Mouse (Mus musculus) ES-CJ7 (cell line): Measurements from ENCODE around the gene Gm45015.
"Not testable (repeated sequence)": the region's sequence is repeated elsewhere in the genome, so short reads cannot be mapped to it uniquely, and the experiment has no call there.

Source experiments
- DNase-seq: peaks from one replicate; pipeline ENCODE4 v3.0.0; 2011; ENCODE audit warnings: low read depth, low spot score

Gm45015 gene

DNA sequence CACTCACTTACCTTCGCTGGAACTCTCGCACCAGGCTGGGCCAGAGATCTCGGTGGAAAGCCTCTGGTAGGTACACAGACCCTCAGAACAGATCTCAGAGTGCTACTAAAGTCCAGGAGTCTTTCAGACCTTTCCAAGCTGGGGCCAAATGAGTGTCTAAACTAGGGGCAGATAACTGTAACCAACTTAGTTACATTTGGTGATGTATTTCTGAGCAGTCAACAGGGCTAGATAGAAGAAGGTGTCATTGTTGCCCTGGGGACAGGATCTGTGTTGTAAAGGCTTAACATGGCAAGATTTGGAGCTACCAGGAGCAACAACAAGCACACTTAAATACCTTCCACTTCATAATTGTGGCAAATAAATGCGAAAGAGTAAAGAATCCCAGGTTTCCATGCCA, at the start of gene Gm45015:
TSS of gene Gm45015 (minus strand) at position 101 of the 400 bp plus-strand sequence.
- DNase-seq: no peak

DNA sequence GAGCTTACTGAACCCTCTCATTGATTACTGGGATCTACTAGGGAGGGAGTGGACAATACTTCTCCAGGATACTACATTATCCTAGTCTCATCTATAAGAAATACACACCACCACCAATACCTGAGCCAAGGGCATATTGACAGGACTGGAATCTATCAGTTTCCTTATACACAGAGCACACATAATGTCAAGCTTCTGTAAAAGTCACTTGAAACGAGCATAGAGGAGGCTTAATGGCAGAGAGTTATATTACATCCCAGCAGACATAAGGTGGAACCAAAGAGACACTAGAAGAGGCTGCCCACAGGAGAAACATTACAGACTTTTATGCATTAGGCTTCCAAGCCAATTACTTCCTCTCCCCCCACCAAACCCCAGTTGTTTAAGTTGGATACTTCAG, 48.3 kb upstream of the Gm45015 start:
- no peak for DNase-seq

- DNase-seq: no peak
Measured at GRCm38 (mm10) chrX:73384419-73384818, 47.8 kb upstream of the Gm45015 start.

- no peak for DNase-seq
Measured at GRCm38 (mm10) chrX:73363291-73363690, 26.7 kb upstream of the Gm45015 start.

- DNase-seq: no peak
Measured at GRCm38 (mm10) chrX:73356719-73357118, 20.1 kb upstream of the Gm45015 start.

DNA sequence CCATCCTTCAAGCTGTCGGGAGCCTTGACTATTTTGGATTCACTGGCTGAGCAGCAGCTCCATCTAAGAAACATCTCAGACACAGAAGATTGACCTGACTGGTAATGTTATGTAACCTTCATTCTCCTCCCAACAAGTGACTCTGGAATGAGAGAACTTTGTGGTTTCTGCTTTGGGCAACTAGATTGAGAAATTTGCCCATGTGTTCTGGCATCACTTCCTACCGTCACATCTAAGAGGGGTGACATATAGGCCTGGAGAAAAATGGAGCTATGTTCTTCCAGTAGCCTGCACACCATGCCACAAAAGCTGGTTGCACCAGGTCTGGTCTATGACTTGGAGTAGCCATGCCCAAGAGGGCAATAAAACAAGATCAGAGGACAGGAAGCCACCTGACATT, 19.5 kb upstream of the Gm45015 start:
- no peak for DNase-seq

DNA sequence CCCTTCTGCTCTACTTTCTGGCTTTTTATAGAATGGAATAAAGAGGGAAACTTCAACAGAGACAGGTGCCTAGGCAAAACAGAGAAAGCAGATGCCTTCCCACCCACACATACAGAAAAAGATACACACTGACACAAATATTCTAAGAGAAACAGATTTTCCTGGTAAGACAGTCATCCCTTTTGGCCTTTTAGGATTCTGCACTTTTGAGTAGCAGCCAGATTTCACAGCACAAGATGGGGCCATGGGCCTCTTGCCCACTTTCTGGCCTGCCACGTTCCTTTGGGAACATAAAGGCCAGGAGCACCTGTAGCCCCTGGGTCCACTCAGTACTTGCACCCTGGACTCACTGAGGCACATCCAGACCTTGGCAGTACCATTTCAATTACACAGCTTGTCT, 7.7 kb upstream of the Gm45015 start:
- DNase-seq: no peak

DNA sequence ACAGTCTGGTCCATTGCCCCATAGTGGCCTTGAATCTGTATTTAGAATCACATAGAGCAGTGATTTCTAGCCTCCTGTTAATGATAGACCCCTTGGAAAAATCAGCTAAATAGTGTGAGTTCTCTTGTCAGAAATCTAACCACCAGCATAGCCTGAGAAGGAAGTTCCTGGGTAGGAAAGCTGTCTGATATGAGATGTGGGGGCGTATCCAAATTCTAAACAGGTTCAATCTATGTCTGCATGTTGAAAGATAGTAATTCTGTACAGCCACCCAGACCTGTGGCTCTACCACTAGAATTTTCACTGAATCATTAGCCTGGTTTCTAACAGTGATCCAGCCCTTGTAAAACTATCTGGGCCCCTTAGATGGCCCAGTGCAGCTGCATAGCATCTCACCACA, 7.2 kb upstream of the Gm45015 start:
- DNase-seq: no peak

- peak; percentile 14 for DNase-seq
Measured at GRCm38 (mm10) chrX:73342941-73343735, 6.5 kb upstream of the Gm45015 start.

GRCm38 (mm10) chrX:73342483-73342895, 5.8 kb upstream of the Gm45015 start, which contains the start of gene Zfp275:
Gene Zfp275, plus strand, starts transcription at chrX:73342621.
- peak; percentile 62 for DNase-seq

GRCm38 (mm10) chrX:73342068-73342467, 5.4 kb upstream of the Gm45015 start:
- DNase-seq: no peak

GRCm38 (mm10) chrX:73341473-73341872, 4.8 kb upstream of the Gm45015 start:
- no peak for DNase-seq

GRCm38 (mm10) chrX:73333548-73333947, 3.1 kb downstream of the Gm45015 start:
- no peak for DNase-seq

DNA sequence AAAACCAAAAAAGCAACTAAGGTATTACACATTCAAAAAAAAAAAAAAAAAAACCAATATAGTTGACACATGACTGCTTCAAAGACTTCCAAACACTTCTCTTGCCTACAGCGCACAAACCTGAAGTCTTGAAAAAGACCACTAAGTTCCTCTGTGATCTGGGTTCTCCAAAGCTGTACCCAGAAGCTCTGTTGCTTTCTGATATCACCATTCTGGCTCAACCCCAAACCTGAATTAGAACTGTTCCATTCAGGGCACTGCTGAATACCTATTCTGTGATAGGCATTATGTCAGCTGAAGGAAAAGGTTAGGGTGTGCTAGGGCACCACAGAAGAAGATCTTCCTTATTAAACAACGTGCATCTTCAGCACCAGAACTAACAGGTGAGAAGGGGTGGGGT, 9.4 kb downstream of the Gm45015 start:
- DNase-seq: no peak

DNA sequence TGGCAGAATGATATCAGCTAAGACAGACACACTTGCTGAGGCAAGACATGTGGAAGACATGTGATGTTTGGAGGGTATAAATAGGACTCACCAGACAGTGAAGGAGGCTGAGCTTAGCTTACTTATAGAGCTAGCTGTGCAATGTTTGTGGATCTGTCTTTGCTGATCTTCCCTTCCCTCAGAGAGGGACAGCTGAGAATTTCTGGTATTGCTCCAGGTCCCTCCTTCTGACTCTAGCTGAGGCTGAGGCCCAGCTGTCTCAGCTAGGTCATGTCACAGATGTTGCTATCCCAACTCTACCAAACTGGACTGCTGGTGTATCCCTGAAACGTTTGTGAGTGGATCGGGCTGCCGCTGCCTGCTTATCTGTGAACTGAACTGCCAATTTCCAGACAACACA, 15.6 kb downstream of the Gm45015 start:
- DNase-seq: no peak

- DNase-seq: peak; percentile 28
Measured at GRCm38 (mm10) chrX:73312522-73312921, 24.1 kb downstream of the Gm45015 start.

GRCm38 (mm10) chrX:73295745-73296144, 40.9 kb downstream of the Gm45015 start:
- not testable (repeated sequence) for DNase-seq

DNA sequence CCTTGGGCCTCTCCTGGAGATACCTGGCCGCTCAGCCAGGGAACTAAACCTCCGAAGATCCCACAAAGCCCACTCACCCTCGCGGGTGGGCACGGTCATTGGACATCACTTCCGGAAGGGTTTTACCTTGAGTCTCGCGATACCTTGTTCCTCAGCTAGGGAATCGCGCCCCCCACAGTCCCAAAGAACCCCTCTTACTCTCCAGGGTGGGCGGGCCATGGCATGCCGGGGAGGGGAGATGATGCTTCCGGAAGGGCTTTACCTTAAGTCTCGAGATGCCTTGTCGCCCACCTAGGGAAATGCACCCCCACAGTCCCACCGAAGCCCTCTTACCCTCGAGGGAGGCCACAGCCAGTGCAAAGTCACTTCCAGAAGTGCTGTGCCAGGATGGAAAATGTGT, 43.8 kb downstream of the Gm45015 start, which contains the start of the genes Xlr5a and Xlr5c:
TSS of gene Xlr5a (minus strand) at position 101 of the 400 bp plus-strand sequence.
TSS of gene Xlr5c (minus strand) at position 101 of the 400 bp plus-strand sequence.
- DNase-seq: not testable (repeated sequence)
